Mouse (Mus musculus): ENCODE measurements around the gene Gm525. TPM values are rescaled to one million over a fixed set of nuclear protein-coding genes. Genes with fewer than 3 reads are reported as not detected.

Gene Gm525
- total and polyA plus RNA-seq, 3 experiments: 0.34 TPM; not detected in 2

DNA sequence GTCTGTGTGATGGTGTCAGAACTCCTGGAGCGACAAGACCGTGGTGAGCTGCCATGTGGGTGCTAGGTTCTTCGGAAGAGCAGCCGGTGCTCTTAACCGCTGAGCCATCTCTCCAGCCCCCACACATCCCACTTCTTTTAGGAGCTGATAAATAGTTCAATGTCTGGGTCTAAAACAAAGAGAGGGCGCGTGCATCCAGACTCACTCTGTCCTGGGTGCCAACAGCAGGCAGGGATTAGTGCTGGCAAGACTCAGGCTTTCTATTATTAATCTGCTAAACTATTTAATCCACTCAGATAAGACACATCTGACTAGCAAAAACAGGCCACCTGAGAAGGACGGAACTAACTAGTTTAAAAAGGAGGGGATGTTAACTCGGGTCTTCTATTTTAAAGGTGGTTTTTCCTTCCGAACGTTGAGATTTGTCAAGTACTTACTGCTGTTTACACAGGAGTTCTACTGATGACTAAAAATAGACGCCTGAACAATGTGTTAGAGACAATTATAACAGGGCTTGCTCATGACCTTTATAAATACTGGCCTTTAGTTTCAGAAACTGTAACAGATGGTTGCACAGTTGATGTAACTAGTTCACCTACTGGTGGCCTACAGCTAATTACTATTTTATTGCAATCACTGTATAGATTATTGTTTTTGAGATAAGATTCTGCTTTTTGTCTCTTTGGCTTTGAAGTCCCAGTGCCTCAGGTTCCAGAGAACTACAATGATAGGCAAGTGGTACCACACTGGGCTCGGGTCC lies 17.5 kb upstream of the Gm525 start:
- in situ Hi-C loops (cut with MboI; ENCODE audit: low pct_ligation_motif_present, low pct_unique_long_range_greater_than_20kb, low sequenced_read_pairs): no loop called here
- Histone ChIP-seq H3K27ac (ENCODE audit: insufficient read depth, low read depth) (no peak overlapping the region), H3K9me3 (replicated peaks; ENCODE audit: low read length) (peaks cover 3% of the 10 kb centered on the region), H3K4me1 (ENCODE audit: control insufficient read depth in 1 of 2, insufficient read depth in 2 of 2) (peaks cover 2 to 47% of the 10 kb centered on the region in 2 experiments; a peak in 3 of 4 replicates), H3K79me2 (replicated peaks; ENCODE audit: control insufficient read depth, extremely low read depth, insufficient read depth, poor library complexity, severe bottlenecking) (peaks cover 5% of the 10 kb centered on the region), H3K27me3 (replicated peaks) (no peaks in the 10 kb centered on the region), H3K36me3 (replicated peaks in 1 of 2; ENCODE audit: control insufficient read depth in 1 of 2, insufficient read depth in 1 of 2, low read length in 1 of 2) (peaks cover 9 to 56% of the 10 kb centered on the region in 2 experiments), H3K4me2 (ENCODE audit: insufficient read depth, low read depth, poor library complexity, severe bottlenecking) (no peak overlapping the region), H3K9ac (ENCODE audit: insufficient read depth, low read depth) (no peak overlapping the region), H3K4me3 (replicated peaks in 1 of 3; ENCODE audit: low read depth in 2 of 3, low read length in 2 of 3, poor library complexity in 1 of 3) (no peak overlapping the region)
- TF ChIP-seq USF1 (IDR thresholded peaks at IDR 0.05; ENCODE audit: low read depth, low read length): no peak
- no peak for TF ChIP-seq TCF12 (IDR thresholded peaks at IDR 0.05; ENCODE audit: low read depth, low read length)
- TF ChIP-seq ZNF384 (IDR thresholded peaks at IDR 0.05; ENCODE audit: low read depth, low read length): no peak
- TF ChIP-seq NELFE (IDR thresholded peaks at IDR 0.05; ENCODE audit: low read depth, low read length): no peak
- TF ChIP-seq MEF2A (IDR thresholded peaks at IDR 0.05; ENCODE audit: borderline replicate concordance, low read depth, low read length): no peak
- TF ChIP-seq ELF1 (IDR thresholded peaks at IDR 0.05; ENCODE audit: low read depth, low read length): no peak
- no peak for TF ChIP-seq ETS1 (conservative IDR thresholded peaks at IDR 0.05; ENCODE audit: low read depth, low read length)
- no peak for TF ChIP-seq POLR2A (IDR thresholded peaks at IDR 0.05; ENCODE audit: low read depth, low read length)
- no peak for TF ChIP-seq RCOR1 (conservative IDR thresholded peaks at IDR 0.05; ENCODE audit: low read depth, low read length)
- no peak for TF ChIP-seq GABPA (IDR thresholded peaks at IDR 0.05; ENCODE audit: insufficient replicate concordance, low read depth, low read length)
- TF ChIP-seq MAZ (IDR thresholded peaks at IDR 0.05; ENCODE audit: low read depth, low read length): no peak
- TF ChIP-seq RAD21 (IDR thresholded peaks at IDR 0.05; ENCODE audit: low read depth, low read length): no peak
- no peak for TF ChIP-seq ZMIZ1 (IDR thresholded peaks at IDR 0.05; ENCODE audit: low read depth, low read length)
- DNase-seq (ENCODE audit: extremely low read depth): no peak
- dilution Hi-C loops (cut with MboI; ENCODE audit: extremely low pct_ligation_motif_present, extremely low pct_unique_long_range_greater_than_20kb, low sequenced_read_pairs): no loop called here

DNA sequence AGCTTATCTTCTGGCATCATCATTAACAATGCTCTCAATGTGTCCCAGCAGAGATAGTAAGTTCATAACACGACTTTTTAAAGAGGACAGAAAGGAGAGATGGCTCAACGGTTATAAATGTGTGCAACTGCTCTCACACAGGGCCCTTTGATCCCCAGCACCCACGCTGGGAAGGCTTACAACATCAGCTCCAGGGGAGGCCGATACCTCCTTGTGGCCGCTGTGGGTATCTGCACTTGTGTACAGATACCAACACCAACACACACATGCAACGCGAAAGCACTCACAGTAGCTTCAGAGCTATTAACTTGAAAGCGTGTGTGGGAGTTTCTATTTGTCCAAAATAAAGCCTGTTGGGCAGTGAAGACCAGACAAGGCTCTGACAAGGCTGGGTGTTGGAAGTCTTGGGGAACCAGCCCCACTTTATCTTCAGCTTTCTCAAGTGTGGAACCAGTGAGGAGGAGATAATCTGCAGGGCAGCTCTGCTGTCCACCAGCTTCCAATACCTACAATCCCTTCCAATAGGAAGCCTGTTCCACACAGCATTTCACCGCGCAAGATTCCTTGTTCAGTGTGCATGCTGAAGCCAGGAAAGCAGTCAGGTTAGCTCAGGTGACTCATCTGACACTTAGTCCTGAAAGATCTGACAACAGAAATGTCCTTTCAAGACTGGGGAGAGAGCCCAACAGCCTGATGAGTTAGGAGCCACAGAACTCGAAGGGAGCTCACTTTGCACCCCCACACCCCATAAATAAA lies 14.9 kb upstream of the Gm525 start:
- H3K27ac ChIP-seq (ENCODE audit: insufficient read depth, low read depth): no peak overlapping the region
- peaks cover 5% of the 10 kb centered on the region for H3K79me2 ChIP-seq (replicated peaks; ENCODE audit: control insufficient read depth, extremely low read depth, insufficient read depth, poor library complexity, severe bottlenecking)
- in situ Hi-C loops (cut with MboI; ENCODE audit: low pct_ligation_motif_present, low pct_unique_long_range_greater_than_20kb, low sequenced_read_pairs) (no loop called here), dilution Hi-C loops (cut with MboI; ENCODE audit: extremely low pct_ligation_motif_present, extremely low pct_unique_long_range_greater_than_20kb, low sequenced_read_pairs) (no loop called here)
- peaks cover 3% of the 10 kb centered on the region for H3K9me3 ChIP-seq (replicated peaks; ENCODE audit: low read length)
- H3K27me3 ChIP-seq (replicated peaks): no peaks in the 10 kb centered on the region
- peak; percentile 82 for DNase-seq (ENCODE audit: extremely low read depth)
- H3K4me2 ChIP-seq (ENCODE audit: insufficient read depth, low read depth, poor library complexity, severe bottlenecking): peak overlapping the region; percentile 69
- H3K36me3 ChIP-seq (replicated peaks in 1 of 2; ENCODE audit: control insufficient read depth in 1 of 2, insufficient read depth in 1 of 2, low read length in 1 of 2): peaks cover 4 to 33% of the 10 kb centered on the region in 2 experiments
- TF ChIP-seq SMC3 (IDR thresholded peaks at IDR 0.05; ENCODE audit: low read depth, low read length): peak; percentile 63
- TF ChIP-seq ZNF384 (IDR thresholded peaks at IDR 0.05; ENCODE audit: low read depth, low read length): no peak
- TF ChIP-seq ETS1 (conservative IDR thresholded peaks at IDR 0.05; ENCODE audit: low read depth, low read length): 0 out of 2 replicates have a peak, but pooled peaks have one; percentile 9
- no peak for TF ChIP-seq ZKSCAN1 (IDR thresholded peaks at IDR 0.05; ENCODE audit: borderline replicate concordance, low read depth, low read length)
- TF ChIP-seq RAD21 (IDR thresholded peaks at IDR 0.05; ENCODE audit: low read depth, low read length): peak; percentile 51
- peak; percentile 59 for TF ChIP-seq IRF4 (IDR thresholded peaks at IDR 0.05; ENCODE audit: low read depth, low read length)
- TF ChIP-seq E2F4 (IDR thresholded peaks at IDR 0.05; ENCODE audit: insufficient replicate concordance, low read depth, low read length): no peak
- TF ChIP-seq GABPA (IDR thresholded peaks at IDR 0.05; ENCODE audit: insufficient replicate concordance, low read depth, low read length): no peak
- TF ChIP-seq MAX (IDR thresholded peaks at IDR 0.05; ENCODE audit: low read length): peak; percentile 64; the same call in 1 of the 2 replicates
- TF ChIP-seq HCFC1 (IDR thresholded peaks at IDR 0.05; ENCODE audit: low read depth, low read length): peak; percentile 19; the same call in 1 of the 2 replicates
- no peak for TF ChIP-seq POLR2AphosphoS2 (IDR thresholded peaks at IDR 0.05; ENCODE audit: low read depth, low read length)
- TF ChIP-seq SIN3A (IDR thresholded peaks at IDR 0.05; ENCODE audit: low read length): peak; percentile 47; the same call in 1 of the 2 replicates
- TF ChIP-seq MYC (IDR thresholded peaks at IDR 0.05; ENCODE audit: low read depth, low read length): peak; percentile 70
- TF ChIP-seq RCOR1 (conservative IDR thresholded peaks at IDR 0.05; ENCODE audit: low read depth, low read length): no peak
- peak; percentile 75 to 83 for TF ChIP-seq CTCF (conservative IDR thresholded peaks at IDR 0.05 in 1 of 2, IDR thresholded peaks at IDR 0.05 in 1 of 2; ENCODE audit: low read depth in 2 of 2, low read length in 2 of 2)
- no peak; the same call in 1 of the 2 replicates for TF ChIP-seq NELFE (IDR thresholded peaks at IDR 0.05; ENCODE audit: low read depth, low read length)
- H3K4me1 ChIP-seq (ENCODE audit: control insufficient read depth in 1 of 2, insufficient read depth in 2 of 2): peaks cover 2 to 47% of the 10 kb centered on the region in 2 experiments; a peak in 3 of 4 replicates
- H3K4me3 ChIP-seq (replicated peaks in 1 of 3; ENCODE audit: low read depth in 2 of 3, low read length in 2 of 3, poor library complexity in 1 of 3): peak overlapping the region in 2 of 3 experiments; percentile 59 to 98
- peak overlapping the region; percentile 75; the same call in 1 of the 2 replicates for H3K9ac ChIP-seq (ENCODE audit: insufficient read depth, low read depth)

All from CH12.LX (cell line).